ENCODE assay signal across 9 mouse cellular contexts in genomic region chr19:41244581-41244980, GRCm38 (mm10). TPM values are rescaled to one million over a fixed set of nuclear protein-coding genes. Genes with fewer than 3 reads are reported as not detected.
DNase-seq lines count a peak whose midpoint lies in the region; ATAC-seq and TF ChIP-seq lines count a peak whose summit lies in the region.
"Had no signal": no experiment of that assay in that cellular context is flagged by ENCODE, and none has a peak within 500 bp of the region (broad histone marks: within the 10 kb centered on the region; RNA-seq: fewer than 3 reads in every experiment).

No protein-coding gene starts in this region.

- H3K4me1 ChIP-seq in heart, postnatal 0 days (ENCODE audit: control insufficient read depth, insufficient read depth), result peaks cover 7% of the 10 kb centered on the region
- H3K4me1 ChIP-seq in heart, embryonic 12.5 days (replicated peaks), result peaks cover 19% of the 10 kb centered on the region
- no peaks in the 10 kb centered on the region; a peak in 1 of 4 replicates for H3K4me1 ChIP-seq in MEL (ENCODE audit: control insufficient read depth in 1 of 2, insufficient read depth in 2 of 2, low read length in 2 of 2)

- no peaks in the 10 kb centered on the region; the same call in 1 of the 2 replicates for H3K79me2 ChIP-seq in MEL (ENCODE audit: control insufficient read depth, insufficient read depth, low read length, poor library complexity)

- ATAC-seq in heart, postnatal 0 days (ENCODE audit: insufficient read depth, low read depth), result no peak
- ATAC-seq in heart, embryonic 12.5 days (ENCODE audit: insufficient number of reproducible peaks, low FRiP score), result no peak

- H3K4me2 ChIP-seq in heart, postnatal 0 days (ENCODE audit: low read depth, low read length), result no peak overlapping the region
- no peak overlapping the region for H3K4me2 ChIP-seq in heart, embryonic 12.5 days
- H3K4me2 ChIP-seq: embryonic facial prominence, embryonic 13.5 days had no signal

- peaks cover 58% of the 10 kb centered on the region for H3K36me3 ChIP-seq in heart, postnatal 0 days (replicated peaks; ENCODE audit: control insufficient read depth, insufficient read depth, low read length)
- H3K36me3 ChIP-seq in heart, embryonic 12.5 days, result peaks cover 53% of the 10 kb centered on the region
- peaks cover 0 to 42% of the 10 kb centered on the region in 2 experiments; a peak in 2 of 4 replicates for H3K36me3 ChIP-seq in MEL (ENCODE audit: control insufficient read depth in 1 of 2, insufficient read depth in 2 of 2, low read length in 2 of 2)

- no peak; the same call in 1 of the 2 replicates for TF ChIP-seq RAD21 in MEL (IDR thresholded peaks at IDR 0.05; ENCODE audit: low read depth, low read length)

- no peak overlapping the region for H3K4me3 ChIP-seq in heart, postnatal 0 days (ENCODE audit: low read depth, low read length)
- H3K4me3 ChIP-seq in heart, embryonic 12.5 days, result no peak overlapping the region
- no peak overlapping the region for H3K4me3 ChIP-seq in MEL (ENCODE audit: control insufficient read depth in 1 of 2, insufficient read depth in 1 of 2, low read depth in 2 of 2, low read length in 2 of 2)
- H3K4me3 ChIP-seq in layer of hippocampus, adult 2 months, result no peak overlapping the region
- H3K4me3 ChIP-seq: embryonic facial prominence, embryonic 13.5 days had no signal

- no peaks in the 10 kb centered on the region for H3K9me3 ChIP-seq in heart, postnatal 0 days (replicated peaks; ENCODE audit: control insufficient read depth, low read length)
- H3K9me3 ChIP-seq in heart, embryonic 12.5 days (replicated peaks), result no peaks in the 10 kb centered on the region
- H3K9me3 ChIP-seq in MEL (replicated peaks; ENCODE audit: insufficient read depth, low read length), result no peaks in the 10 kb centered on the region
- H3K9me3 ChIP-seq: embryonic facial prominence, embryonic 13.5 days had no signal

- no peak for TF ChIP-seq POLR2A in MEL (IDR thresholded peaks at IDR 0.05; ENCODE audit: control insufficient read depth in 1 of 2, insufficient read depth in 1 of 2, low read depth in 1 of 2, low read length in 2 of 2, poor library complexity in 1 of 2)

- no peak for TF ChIP-seq EP300 in heart, postnatal 0 days (IDR thresholded peaks at IDR 0.05; ENCODE audit: low read depth)
- no peak for TF ChIP-seq EP300 in MEL (IDR thresholded peaks at IDR 0.05; ENCODE audit: low read depth in 1 of 2, low read length in 2 of 2)

- 72% methylated on average over 6 of the region's 6 CpGs for WGBS in heart, postnatal 0 days
- 68% methylated on average over 6 of the region's 6 CpGs for WGBS in heart, embryonic 12.5 days

- DNase-seq in heart, postnatal 0 days (ENCODE audit: low spot score), result peak; percentile 26
- peak; percentile 18 for DNase-seq in 3134 (ENCODE audit: extremely low read depth, insufficient read length, low spot score)
- peak; percentile 73 for DNase-seq in MEL (ENCODE audit: low read depth, low spot score)
- DNase-seq in embryo, embryonic 10.5 days (ENCODE audit: low spot score), result peak; percentile 73
- DNase-seq in layer of hippocampus, adult 2 months (ENCODE audit: low spot score in 2 of 2), result peak; percentile 28 to 67
- peak; percentile 62 for DNase-seq in mesoderm, embryonic 11.5 days (ENCODE audit: low read depth, low spot score)
- DNase-seq in thymus, postnatal 36 days, result peak; percentile 21 to 37

- no peak overlapping the region for H3K27ac ChIP-seq in heart, postnatal 0 days (ENCODE audit: low read depth)
- H3K27ac ChIP-seq in heart, embryonic 12.5 days (ENCODE audit: poor library complexity, severe bottlenecking), result no peak overlapping the region
- no peak overlapping the region for H3K27ac ChIP-seq in MEL (ENCODE audit: control insufficient read depth, low read depth, low read length)
- H3K27ac ChIP-seq in layer of hippocampus, adult 2 months, result no peak overlapping the region
- H3K27ac ChIP-seq: embryonic facial prominence, embryonic 13.5 days had no signal

- peak; percentile 65 for TF ChIP-seq CTCF in heart, postnatal 0 days (IDR thresholded peaks at IDR 0.05; ENCODE audit: low read depth)
- TF ChIP-seq CTCF in MEL (IDR thresholded peaks at IDR 0.05 in 2 of 3, conservative IDR thresholded peaks at IDR 0.05 in 1 of 3; ENCODE audit: control insufficient read depth in 1 of 3, insufficient read depth in 1 of 3, low read depth in 2 of 3, low read length in 3 of 3, poor library complexity in 1 of 3, severe bottlenecking in 1 of 3), result peak; percentile 54 to 79 (median 71)
- peak; percentile 94 for TF ChIP-seq CTCF in layer of hippocampus, adult 2 months (conservative IDR thresholded peaks at IDR 0.05)

- H3K9ac ChIP-seq in heart, postnatal 0 days (replicated peaks; ENCODE audit: low read depth, low read length), result no peak overlapping the region
- no peak overlapping the region for H3K9ac ChIP-seq in heart, embryonic 12.5 days
- no peak overlapping the region for H3K9ac ChIP-seq in MEL (ENCODE audit: control insufficient read depth, low read depth, low read length, poor library complexity, severe bottlenecking)
- H3K9ac ChIP-seq: embryonic facial prominence, embryonic 13.5 days had no signal

- H3K27me3 ChIP-seq in heart, postnatal 0 days (ENCODE audit: control insufficient read depth, insufficient read depth, low read length), result no peaks in the 10 kb centered on the region
- no peaks in the 10 kb centered on the region for H3K27me3 ChIP-seq in heart, embryonic 12.5 days (replicated peaks)
- H3K27me3 ChIP-seq in MEL (ENCODE audit: control insufficient read depth in 1 of 2, insufficient read depth in 2 of 2, low read length in 2 of 2), result no peaks in the 10 kb centered on the region
- H3K27me3 ChIP-seq: embryonic facial prominence, embryonic 13.5 days had no signal

TF ChIP-seq in MEL, 35 proteins besides CTCF, POLR2A, EP300 and RAD21:
- peak; percentile 32; the same call in 1 of the 2 replicates for TF ChIP-seq SMC3 (IDR thresholded peaks at IDR 0.05; ENCODE audit: low read depth, low read length)
- TF ChIP-seq NELFE (IDR thresholded peaks at IDR 0.05; ENCODE audit: low read depth, low read length), result no peak

RNA-seq across cellular contexts. Expression of gene Tm9sf3, which starts 19.2 kb away (rescaled TPM):
- 91.6 and 111 TPM in 2 replicates for total RNA-seq in heart, postnatal 0 days (2014; rRNA removed; ENCODE audit: low replicate concordance)
- 56.4 and 58.0 TPM in 2 replicates for polyA plus RNA-seq in heart, postnatal 0 days (2015; fragmentation: Nextera tagmentation; extraction: Ambion mirVana)
- polyA plus RNA-seq in heart, embryonic 12.5 days (2016; fragmentation: Nextera tagmentation; extraction: Ambion mirVana), result 140 and 142 TPM in 2 replicates
- 114 and 118 TPM in 2 replicates for total RNA-seq in MEL (2012; rRNA removed)
- polyA plus RNA-seq in MEL (2012; ENCODE audit: insufficient read depth in 1 of 2, insufficient read length in 2 of 2, low read depth in 1 of 2, low replicate concordance in 2 of 2, missing spikeins in 1 of 2), result 100 to 1,000 TPM in 1 of 2 experiments, 10 to 100 TPM in 1; 34.3 to 103 TPM
- 100 to 1,000 TPM; 114 to 118 TPM for total RNA-seq in layer of hippocampus, adult 2 months (2021)

RNA-seq across cellular contexts. Expression of gene Tll2, which starts 37.9 kb away (rescaled TPM):
- total RNA-seq in heart, postnatal 0 days (2014; rRNA removed; ENCODE audit: low replicate concordance), result 0.15 TPM in 1 of 2 replicates, not detected in the other
- polyA plus RNA-seq in heart, postnatal 0 days (2015; fragmentation: Nextera tagmentation; extraction: Ambion mirVana), result 0.07 and 0.15 TPM in 2 replicates
- polyA plus RNA-seq in heart, embryonic 12.5 days (2016; fragmentation: Nextera tagmentation; extraction: Ambion mirVana), result 0.05 TPM in 1 of 2 replicates, not detected in the other
- total RNA-seq in MEL (2012; rRNA removed), result not detected in 2 replicates
- not detected for polyA plus RNA-seq in MEL (2012; ENCODE audit: insufficient read depth in 1 of 2, insufficient read length in 2 of 2, low read depth in 1 of 2, low replicate concordance in 2 of 2, missing spikeins in 1 of 2)
- under 1 TPM; 0.61 to 0.69 TPM for total RNA-seq in layer of hippocampus, adult 2 months (2021)

Comparison
In these comparisons a context has a peak if more than half of its experiments do, and no peak if none do; other contexts are left out.
1. DNase-seq: peak in every context shown above with its lines; median percentile 73 in MEL; 73 in embryo, embryonic 10.5 days; 62 in mesoderm, embryonic 11.5 days; 48 in layer of hippocampus, adult 2 months; 29 in thymus, postnatal 36 days; 26 in heart, postnatal 0 days; 18 in 3134.